Mouse (Mus musculus) C2C12 (cell line): ENCODE measurements at regions not wholly inside any gene's neighbourhood (a gene's known extent, or its start where the extent isn't known, plus 50 kb on each side); places are given as distances from the start of the nearest gene placed in this dataset.

Source experiments
- CEBPB ChIP-seq: IDR thresholded peaks from one replicate; pipeline ENCODE4 v1.6.1; 2011; ENCODE audit warnings: low read depth, mild to moderate bottlenecking, control low read depth, moderate library complexity
- CTCF ChIP-seq: IDR thresholded peaks from one replicate; pipeline ENCODE4 v1.5.1; 2011; ENCODE audit not compliant: control insufficient read depth, insufficient read depth, insufficient read length
- FOSL1 ChIP-seq: IDR thresholded peaks from one replicate; pipeline ENCODE4 v1.8.0; 2011; ENCODE audit warnings: mild to moderate bottlenecking, low read length; ENCODE audit not compliant: poor library complexity, insufficient read depth, severe bottlenecking
- MAX ChIP-seq: IDR thresholded peaks from one replicate; pipeline ENCODE4 v1.6.1; 2011; ENCODE audit warnings: mild to moderate bottlenecking, control low read depth
- MYOG ChIP-seq: IDR thresholded peaks from one replicate; pipeline ENCODE4 v1.6.1; 2011; ENCODE audit not compliant: control insufficient read depth, insufficient read length; ENCODE audit errors: extremely low read depth

- TF ChIP-seq CTCF (no peak), CEBPB (no peak), MAX (no peak), MYOG (no peak), FOSL1 (no peak)
These were observed 217.7 kb downstream of the Srbd1 start for GRCm38 (mm10) chr17:85927261-85927660.
